Mouse (Mus musculus): Measurements from ENCODE around the gene Abcd2.

DNA sequence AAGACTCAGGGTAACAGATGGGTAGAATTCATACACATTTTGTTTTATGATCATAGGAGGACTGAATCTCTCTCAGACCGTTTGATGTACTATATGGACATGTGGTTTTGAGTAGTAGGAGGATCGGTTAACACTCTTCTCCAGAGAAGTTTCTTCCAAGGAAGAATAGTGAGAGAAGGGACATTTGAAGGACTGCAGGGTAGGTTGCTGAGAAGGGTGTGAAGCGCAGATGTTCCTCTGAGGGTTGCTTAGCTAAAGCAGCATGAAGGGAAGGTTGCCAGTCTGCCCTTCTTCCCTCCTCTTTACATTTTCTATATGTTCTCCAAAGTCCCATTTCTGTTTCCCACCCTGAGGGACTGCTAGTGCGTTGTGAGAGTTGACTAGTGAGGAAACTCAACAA, 20.3 kb downstream of the Abcd2 start:
- TF ChIP-seq HCFC1 (IDR thresholded peaks at IDR 0.05; ENCODE audit: borderline replicate concordance, insufficient read depth, low read length) (no peak), ZC3H11A (IDR thresholded peaks at IDR 0.05; ENCODE audit: borderline replicate concordance, low read depth, low read length) (no peak), ZNF384 (IDR thresholded peaks at IDR 0.05; ENCODE audit: low read depth, low read length) (no peak)
